Mouse (Mus musculus) kidney, adult 9 months (tissue): ENCODE data around the gene Mmp15.

Experiments used
- DNase-seq: peaks from one replicate; pipeline ENCODE4 v3.0.0; 2022

Mmp15 gene

GRCm38 (mm10) chr8:95352151-95352870 lies at the start of gene Mmp15:
TSS of gene Mmp15 (plus strand) at chr8:95352268.
- peak; percentile 54 for DNase-seq

GRCm38 (mm10) chr8:95302410-95302809 lies 49.7 kb upstream of the Mmp15 start:
- DNase-seq, result peak; percentile 40

DNA sequence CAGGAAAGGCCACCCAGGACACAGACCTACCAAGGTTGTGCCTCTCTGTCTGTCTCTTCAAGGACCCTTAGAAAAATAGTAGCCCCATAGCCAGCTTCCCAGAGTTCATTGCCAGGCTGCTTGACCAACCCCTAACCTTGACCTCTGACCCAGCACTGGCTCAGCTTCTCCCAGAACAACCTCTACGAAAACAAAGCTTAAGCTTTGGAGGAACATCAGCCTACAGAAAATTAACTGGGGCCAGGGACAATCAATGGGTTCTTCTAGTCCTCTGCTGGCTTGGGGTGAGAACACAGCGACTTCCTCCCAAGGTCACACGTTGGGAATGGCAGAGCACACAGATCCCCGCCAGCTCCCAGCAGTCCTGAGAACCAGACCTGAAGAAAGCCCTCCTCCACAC lies 46.5 kb upstream of the Mmp15 start:
- DNase-seq, result no peak

DNA sequence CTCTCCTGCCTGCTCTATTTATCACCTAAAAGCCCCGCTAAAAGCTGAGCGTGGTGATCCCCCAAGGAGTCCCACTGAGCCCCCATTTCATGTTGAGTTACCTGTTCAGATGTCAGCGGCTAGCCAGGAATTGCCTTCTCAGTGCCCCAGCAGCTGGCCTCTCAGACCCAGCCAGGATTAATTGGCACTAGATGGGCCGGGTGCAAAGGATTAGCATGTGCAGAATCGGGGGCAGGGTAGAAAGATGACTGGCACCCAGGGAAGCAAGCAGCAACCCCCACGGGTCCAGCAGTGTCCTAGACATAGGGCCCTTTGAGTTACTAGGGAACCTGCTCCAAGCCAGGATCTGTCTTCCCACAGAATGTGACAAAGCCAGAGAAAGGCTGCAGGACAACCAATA lies 45.6 kb upstream of the Mmp15 start, which contains the start of gene Cngb1:
Gene Cngb1 (minus strand): TSS at position 155 of the 400 bp plus-strand sequence.
- no peak for DNase-seq

GRCm38 (mm10) chr8:95310342-95310970 lies 41.6 kb upstream of the Mmp15 start, which contains the start of gene Tepp:
TSS of gene Tepp (plus strand) at chr8:95310566.
- DNase-seq, result no peak

- no peak for DNase-seq
These were observed 39.2 kb upstream of the Mmp15 start for GRCm38 (mm10) chr8:95312836-95313235.

DNA sequence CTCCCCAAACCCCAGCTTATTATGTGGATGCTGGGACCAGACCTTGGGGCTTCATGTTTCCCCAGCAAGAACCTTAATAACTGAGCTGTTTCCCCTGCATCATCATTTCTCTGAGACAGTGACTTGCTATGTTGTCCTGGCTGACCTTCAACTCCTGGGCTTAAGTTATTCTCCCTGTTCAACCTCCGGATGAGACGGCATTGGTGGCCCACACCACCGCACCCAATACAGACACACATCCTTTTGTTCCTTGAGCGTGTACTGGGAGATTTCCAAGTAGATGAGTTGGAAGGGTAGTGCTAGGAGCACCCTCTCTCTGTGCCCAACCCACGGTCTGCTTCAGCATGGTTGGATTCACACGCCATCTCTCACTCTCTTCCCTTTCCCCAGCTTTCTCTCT lies 38.2 kb upstream of the Mmp15 start:
- DNase-seq, result no peak

GRCm38 (mm10) chr8:95314707-95315106 lies 37.4 kb upstream of the Mmp15 start:
- DNase-seq, result no peak

- peak; percentile 44 for DNase-seq
These were observed 36.7 kb upstream of the Mmp15 start for GRCm38 (mm10) chr8:95315350-95315749.

GRCm38 (mm10) chr8:95320224-95321139 lies 31.6 kb upstream of the Mmp15 start:
- peak; percentile 88 for DNase-seq

GRCm38 (mm10) chr8:95323201-95323600 lies 28.9 kb upstream of the Mmp15 start:
- DNase-seq, result no peak

GRCm38 (mm10) chr8:95324646-95325045 lies 27.4 kb upstream of the Mmp15 start:
- no peak for DNase-seq

- DNase-seq, result no peak
These were observed 25.2 kb upstream of the Mmp15 start for GRCm38 (mm10) chr8:95326822-95327221.

GRCm38 (mm10) chr8:95327866-95328465 lies 24.1 kb upstream of the Mmp15 start:
- DNase-seq, result no peak

DNA sequence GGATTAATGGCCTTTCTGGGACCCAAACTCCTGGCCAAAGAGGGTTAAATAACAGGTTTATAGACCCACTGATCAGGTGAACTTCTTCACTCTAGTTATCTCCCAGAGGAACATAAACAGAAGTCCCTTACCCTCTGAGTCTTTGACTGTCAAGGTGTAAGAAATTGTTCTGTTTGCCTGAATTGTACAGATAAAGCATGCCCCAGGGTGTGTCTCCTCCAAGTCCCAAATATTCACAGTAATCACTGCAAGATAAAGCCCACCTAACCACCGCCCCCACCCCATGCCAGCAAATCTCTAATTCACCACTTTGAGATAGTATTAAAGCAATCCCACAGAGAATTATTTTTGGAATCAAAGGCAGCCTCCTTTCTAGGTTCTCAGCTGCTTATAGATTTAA lies 21.7 kb upstream of the Mmp15 start:
- no peak for DNase-seq

DNA sequence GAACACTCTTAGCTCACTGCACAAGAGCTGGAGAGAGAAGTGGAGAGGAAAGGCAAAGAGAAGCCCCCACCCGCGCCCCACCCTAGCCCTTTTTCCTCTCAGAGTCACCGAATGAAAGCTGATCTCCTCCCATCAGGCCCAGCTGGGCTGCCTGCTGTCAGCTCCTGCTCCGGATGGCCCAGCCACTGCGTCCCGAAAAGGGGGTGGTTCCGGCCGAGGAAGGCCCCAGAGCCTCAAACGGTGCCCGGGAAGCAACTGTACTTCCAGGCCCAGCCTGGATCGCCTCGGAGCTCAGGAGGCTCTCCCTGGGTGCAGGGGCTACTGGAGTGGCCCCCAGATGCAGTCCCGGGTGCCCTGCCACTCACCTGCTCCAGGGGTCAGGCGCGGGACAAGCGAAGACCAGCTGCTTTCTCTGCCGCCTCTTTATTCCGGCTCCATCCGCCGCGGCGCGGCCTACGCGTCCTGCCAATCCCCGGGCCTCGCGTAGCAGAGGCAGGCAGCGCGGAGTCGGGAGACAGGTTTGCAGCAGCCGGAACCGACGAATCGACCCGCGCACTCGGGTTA lies 20.8 kb upstream of the Mmp15 start:
- DNase-seq, result no peak

DNA sequence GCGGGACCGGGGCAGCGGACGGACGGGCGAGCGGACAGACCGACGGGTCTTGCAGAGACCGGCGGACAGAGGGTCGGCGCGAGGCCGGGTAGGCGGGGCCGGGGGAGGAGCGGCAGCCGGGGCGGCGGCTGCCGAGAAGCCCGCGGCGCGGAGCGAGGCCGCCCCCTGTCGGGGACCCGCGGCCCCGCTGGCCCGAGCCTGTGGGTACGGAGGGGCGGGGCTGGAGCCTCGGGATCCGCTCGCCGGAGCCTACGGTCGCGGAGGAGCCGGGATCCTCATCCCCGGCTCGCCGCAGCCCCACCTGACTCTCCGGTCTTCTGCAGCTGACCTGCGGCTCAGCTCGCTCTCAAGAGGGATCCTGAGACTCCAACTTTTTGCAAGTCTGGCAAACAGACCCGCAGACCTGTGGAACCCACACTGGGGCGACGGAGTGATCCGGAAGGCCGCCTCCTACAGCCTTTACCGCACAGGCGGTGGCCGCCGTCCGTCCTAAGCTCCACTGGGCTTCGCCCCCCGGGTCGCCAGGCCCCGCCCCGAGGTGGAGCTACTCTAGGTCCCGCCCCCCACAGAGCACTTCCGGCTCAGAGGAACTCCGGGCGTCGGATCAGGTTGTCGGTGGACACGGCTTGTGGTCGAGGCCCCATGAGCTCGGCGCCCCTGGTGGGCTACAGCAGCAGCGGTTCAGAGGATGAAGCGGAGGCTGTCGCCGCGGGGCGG lies 20.2 kb upstream of the Mmp15 start, which contains the start of the genes Zfp319 and Usb1:
Gene Zfp319 (minus strand): TSS at position 231 of the 717 bp plus-strand sequence.
Gene Usb1 (plus strand): TSS at position 565 of the 717 bp plus-strand sequence.
- peak; percentile 95 for DNase-seq

DNA sequence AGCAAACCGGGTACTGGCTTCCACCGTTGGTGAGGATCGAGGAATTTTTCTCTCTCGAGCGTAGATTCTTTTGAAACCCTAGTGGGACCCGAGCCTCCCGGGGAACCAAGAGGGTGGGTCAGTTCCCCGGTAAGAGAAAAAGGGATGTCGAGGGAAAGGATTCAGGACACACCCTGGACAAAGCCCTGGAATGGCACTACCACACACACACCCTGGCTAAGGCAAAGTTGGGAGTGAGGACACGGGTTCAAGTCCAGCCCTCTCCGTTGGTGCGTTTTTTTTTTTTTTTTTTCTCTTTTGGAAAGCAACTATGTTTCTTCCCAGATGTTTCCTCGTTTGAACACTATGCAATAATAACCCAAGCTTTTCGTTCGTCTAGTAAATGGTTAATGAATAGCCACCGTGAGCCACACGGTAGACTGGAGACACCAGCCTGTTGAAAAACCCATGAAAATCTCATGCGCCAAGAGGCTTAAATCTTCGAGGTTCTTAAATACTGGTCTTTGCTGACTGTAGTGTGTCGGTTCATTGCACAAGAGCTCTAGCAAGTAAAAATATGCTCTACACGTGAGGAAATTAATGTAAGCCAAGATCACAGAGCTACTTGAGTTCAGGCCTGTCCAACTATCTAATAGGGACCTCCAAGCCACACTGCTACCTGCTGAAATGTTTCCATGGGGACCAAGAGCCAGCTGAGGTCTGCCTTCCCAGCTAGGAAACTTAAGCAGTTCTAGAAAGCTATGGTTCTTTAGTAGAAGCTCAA lies 19.4 kb upstream of the Mmp15 start:
- peak; percentile 52 for DNase-seq

DNA sequence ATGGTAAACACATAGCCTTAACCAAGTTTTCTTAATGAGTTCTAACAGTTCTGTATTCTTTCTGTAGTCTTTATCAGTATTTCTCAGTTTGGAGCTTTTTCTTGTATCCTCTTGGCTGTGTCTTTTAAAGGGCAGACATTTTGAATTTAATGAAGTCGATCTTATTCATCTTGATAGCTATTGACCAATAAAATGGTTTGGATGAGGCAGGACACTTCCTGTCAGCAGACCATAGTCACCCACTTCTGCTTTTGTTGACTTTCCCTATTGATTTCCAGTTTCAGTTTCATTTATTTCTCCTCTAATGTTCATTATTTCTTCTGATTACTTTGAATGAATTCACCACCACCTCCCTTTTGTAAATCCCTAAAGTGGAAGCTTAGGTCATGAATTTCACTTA lies 16.4 kb upstream of the Mmp15 start:
- no peak for DNase-seq

DNA sequence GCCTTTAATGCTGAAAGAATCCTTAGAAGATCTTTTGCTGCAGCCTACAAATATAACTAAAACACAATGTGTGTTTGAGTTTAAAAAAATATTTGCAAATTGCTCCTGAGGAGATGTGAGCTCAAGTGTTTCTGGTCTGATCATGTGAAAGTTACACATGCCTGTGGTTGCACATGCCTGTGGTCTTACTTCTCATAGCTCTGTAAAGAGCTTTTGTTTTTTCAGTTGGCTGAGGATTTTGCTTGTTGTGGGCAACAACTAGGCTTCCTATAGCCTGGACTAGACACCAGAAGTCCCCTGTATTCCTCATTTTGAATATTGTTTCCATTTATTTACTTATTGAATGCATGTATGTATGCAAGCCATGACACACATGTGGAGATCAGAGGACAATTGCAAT lies 15.7 kb upstream of the Mmp15 start:
- DNase-seq, result no peak

DNA sequence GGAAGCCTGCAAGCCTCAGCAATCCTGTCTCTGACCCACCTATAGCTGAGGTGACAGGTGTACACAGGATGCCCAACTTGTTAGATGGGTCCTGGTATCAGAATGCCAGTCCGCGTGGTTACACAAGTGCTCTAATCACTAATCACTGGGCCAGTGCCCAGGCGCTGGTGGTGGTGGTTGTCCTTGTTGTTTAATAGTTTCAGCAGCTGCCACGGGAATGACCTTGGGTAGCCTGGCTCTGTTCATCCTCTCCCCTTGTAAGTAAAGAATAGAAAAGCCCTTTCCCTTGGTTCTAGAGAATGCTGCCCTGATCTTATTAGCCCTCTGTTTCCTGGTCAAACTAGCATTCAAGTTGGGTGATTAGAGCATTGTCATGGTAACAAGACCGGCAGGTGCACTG lies 10.3 kb upstream of the Mmp15 start:
- peak; percentile 43 for DNase-seq
